Mouse (Mus musculus) cerebellum, adult 2 months (tissue): Measurements from ENCODE around the gene Phyh.

Experiments
- CTCF ChIP-seq: fragments of 200-500 bp; IDR thresholded peaks from 2 replicates; pipeline ENCODE4 v1.5.1; 2011; ENCODE audit warnings: low read depth, mild to moderate bottlenecking, control low read depth, low read length, moderate library complexity, borderline replicate concordance; ENCODE audit not compliant: insufficient read depth
- POLR2A ChIP-seq: fragments of 200-500 bp; IDR thresholded peaks from 2 replicates; pipeline ENCODE4 v1.6.1; 2011; ENCODE audit warnings: low read length, control low read depth, borderline replicate concordance; ENCODE audit not compliant: insufficient read depth

- TF ChIP-seq POLR2A = no peak
- TF ChIP-seq CTCF = no peak
These were observed 42.7 kb upstream of the Phyh start for GRCm38 (mm10) chr2:4876131-4876530.
